Mouse (Mus musculus) frontal cortex, postnatal 10 days (tissue): ENCODE data around the gene Cdc40.
"Not testable (repeated sequence)": the region's sequence is repeated elsewhere in the genome, so short reads cannot be mapped to it uniquely, and the experiment has no call there.

Experiments
- DNase-seq, 2 experiments: peaks; one replicate each; pipeline ENCODE4 v3.0.0; 2022; ENCODE audit warnings: low spot score in 2 of 2, mixed read lengths in 1 of 2

The Cdc40 gene

DNA sequence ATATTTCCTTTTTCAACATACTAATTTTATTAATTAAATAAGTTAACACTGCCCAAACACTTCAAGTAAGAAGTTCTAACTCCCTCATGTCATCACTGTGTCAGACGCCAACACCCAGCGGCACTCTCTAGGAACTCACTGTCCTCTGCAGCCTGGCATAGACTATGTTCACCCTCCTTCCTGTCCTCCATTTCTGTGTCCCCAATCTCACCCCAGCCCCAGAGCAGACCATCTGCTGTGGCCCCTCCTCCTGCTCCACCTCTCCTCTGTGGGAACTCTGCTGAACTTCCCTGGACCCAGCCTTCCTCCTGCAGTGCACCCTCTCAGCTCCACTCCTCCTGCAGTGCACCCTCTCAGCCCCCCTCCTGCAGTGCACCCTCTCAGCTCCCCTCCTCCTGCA is 15.0 kb downstream of the Cdc40 start:
- no peak for DNase-seq

DNA sequence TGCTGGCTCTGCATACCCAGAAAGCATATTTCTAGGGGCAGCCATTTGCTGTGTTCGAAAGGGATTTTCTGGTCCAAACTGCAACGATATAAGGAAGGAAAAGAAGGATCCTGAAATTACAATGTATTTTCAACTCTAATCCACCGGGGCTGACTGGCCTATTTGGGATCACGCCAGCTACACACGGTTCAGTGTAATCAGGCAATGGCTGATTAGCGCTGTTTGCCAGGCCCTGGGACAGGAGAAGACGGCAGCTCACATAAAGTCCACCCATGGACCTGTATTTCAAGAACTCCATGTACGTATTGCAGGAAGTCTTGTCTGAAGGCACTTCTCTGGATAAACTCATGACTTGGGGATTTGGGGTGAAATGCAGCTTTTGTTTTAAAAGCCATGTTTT is 25.5 kb downstream of the Cdc40 start:
- DNase-seq = no peak

DNA sequence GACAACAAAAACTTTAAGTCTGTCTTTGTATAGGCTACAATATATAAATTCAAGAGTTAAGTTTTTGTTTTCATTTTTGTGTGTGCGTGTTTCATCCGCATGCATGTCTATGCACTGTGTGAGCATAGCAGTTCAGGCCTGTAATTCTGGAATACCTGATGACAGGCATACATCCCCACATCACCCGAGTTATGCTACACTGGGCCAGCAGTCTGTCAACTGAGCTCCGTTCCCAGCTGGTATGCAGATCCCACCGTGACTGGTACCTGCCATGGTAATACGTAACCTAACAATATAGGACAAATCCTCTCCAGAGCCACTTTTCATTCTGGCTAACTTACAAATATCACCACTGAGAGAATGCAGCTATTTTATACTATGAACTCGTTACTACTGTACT is 26.4 kb downstream of the Cdc40 start:
- DNase-seq = no peak

DNA sequence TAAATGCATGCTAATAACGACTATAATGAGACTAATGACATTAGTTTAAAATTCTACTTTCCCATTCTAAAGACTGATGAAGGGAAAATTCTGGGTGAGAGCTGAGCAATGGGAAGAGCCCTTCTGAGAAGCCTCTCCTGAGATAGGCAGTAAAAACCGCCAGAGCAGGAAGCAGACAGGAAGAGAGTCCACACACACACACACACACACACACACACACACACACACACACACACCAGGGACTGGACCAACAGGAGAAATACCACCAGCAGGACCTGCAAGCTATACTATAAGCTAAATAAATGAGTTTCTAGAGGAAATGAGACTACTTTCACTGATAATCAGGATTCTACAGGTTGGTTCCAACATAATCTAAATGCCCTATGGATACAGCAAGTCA is 27.5 kb downstream of the Cdc40 start:
- DNase-seq = no peak

DNA sequence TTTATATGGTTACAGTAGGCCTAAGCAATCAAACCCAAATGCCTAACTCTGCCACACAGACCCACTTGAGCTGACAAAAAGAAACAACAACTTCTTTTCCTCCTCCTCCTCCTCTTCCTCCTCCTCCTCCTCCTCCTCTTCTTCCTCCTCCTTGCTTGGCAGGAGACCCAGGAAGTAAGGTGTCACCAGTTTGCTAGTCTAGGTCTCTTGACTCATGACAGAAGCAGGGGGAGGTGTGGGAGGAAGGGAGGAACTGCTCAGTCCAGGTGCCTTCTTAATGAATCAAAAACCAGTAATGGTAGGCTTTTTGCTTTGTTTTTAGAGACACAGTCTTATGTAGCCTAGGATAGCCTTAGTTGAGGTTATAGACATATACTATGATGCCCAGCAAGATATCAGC is 32.0 kb downstream of the Cdc40 start:
- DNase-seq = no peak

DNA sequence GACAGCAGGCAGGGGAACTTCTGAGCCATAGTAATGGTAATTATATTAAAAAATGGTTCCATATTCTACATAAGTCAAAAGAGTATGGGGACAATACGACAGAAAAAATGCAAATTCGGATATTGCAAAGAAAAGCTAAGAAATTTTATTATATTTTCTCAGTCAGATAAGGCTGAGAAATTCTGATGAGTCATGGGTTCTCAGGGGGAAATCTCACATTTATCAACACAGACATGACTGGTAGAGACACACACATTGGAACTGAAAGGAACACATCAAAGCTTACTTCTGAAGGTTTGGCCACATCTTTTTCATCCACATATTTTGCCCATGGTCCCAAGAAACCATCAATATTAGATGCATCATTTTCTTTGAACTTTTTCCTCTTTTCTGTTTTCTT is 32.5 kb downstream of the Cdc40 start:
- DNase-seq = no peak

DNA sequence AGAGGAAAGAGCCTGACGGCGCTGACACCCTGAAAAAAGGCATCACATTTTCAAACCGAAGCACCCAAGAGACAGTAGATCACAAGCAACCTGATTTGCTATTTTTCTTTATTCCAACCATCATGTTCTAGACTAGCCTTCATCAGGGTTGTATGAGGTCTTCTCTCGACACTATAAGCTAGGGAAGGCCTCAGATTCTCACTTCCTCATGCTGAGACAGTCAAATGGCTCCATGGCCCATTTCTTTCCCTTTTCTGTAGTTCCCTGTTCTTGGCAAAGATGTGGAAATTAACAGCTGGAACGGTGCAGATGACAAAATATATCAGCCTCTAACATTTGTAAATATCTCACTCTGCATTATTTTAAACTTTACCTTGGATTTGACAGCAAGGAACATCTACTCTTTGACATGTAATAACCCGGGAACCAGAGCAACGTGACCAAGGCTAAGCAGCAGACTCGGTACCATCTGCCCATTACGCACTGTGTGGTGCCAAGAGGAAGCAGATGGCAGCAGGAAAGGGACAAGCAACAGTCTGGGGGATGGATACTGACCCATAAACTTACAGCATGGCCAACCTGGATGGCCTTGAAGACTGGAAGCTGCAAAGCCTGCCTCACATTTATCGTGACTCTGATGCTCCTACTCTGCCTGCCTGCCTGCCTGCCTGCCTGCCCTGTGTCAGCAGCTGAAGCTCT is 35.8 kb downstream of the Cdc40 start:
- DNase-seq = no peak

DNA sequence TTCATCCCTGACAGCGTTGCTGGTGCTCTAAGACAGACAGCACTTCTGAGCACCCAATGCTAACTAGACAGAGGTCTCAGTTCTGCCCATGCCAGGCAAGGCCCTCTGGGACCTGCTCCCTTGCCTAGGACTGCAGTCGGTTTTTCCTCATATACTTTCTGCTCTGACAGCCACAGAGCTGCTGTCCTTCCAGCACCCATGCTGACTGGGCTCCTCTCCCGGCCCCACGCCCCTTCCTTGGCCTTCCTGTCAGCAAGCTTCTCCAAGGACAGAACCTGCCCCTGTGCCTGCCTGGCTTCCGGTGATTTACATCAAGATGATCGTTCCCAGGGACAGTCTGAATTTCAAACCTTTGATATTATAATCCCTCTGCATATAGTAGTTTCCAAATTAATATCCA is 37.5 kb downstream of the Cdc40 start:
- no peak for DNase-seq

DNA sequence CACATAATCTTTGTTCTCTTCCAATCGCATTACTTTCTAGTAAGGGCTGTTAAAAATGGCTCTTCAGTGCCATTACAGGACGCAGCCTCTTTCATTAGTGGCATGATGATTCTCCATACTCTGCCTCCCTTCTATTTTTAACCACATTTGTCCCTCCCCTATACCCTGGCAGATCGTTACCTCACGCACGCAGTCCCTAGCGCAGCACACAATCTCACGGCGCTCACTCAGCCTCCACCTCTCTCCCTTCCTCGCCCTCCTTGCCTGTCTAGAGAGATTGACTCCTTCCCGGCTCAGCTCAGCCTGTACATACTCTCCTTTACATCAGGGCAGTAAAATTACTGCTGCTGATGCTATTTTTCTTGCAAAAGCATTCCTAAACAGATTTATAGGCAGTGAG is 38.6 kb downstream of the Cdc40 start:
- no peak for DNase-seq

DNA sequence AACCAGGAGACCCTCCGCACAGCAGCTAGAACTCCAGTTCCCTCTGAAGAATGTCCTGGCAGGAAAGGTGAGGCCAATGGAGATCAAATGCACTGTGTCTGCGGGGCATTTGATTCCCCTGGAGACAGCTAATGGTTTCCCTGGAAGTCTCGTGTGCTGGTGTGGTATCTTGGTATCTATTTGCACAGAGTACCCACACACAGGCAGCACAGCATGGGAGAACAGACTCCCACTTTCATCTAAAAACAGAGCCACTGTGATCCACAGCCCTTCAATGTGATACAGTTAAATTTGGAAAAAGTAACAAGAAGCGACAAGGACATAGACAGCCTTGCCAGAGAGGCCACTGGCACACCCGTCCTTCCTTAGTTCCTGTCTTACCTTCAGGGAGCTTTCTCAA is 39.3 kb downstream of the Cdc40 start:
- no peak for DNase-seq

DNA sequence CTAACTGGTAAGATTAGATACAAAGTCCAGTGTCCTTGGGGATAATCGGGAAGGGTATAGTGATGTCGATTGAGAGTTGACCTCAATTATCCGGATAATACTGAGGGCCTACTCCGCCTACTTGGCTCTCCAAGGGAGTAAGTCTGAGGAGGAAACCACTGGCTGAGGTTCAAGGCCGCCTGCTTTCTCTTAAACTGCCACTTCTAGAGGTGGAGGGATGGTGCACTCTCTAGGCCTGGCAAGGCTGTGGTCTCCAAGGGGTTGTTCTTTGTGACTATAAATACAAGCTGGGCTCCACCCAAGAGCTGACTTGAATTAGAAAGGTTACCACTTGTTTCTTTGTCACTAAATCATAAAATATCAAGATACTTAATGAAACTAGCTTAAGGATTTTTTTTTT is 43.0 kb downstream of the Cdc40 start:
- no peak for DNase-seq

DNA sequence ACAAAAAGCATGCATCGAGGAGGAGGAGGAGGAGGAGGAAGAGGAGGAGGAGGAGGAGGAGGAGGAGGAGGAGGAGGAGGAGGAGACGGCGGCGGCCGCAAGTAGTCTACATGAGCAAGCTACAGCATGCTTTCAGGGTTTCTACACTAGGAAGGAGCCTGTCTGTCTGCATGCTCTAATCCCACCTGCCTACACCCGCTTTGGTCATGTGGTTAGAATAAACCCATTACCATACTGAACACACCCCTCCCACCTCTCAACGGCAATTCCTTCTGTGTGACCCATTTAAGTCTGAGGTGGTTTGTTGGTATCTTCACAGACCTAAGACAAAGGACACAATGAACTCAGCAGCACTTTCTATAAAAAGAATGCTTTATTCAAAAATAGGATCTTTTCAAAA is 51.8 kb downstream of the Cdc40 start:
- DNase-seq = no peak

DNA sequence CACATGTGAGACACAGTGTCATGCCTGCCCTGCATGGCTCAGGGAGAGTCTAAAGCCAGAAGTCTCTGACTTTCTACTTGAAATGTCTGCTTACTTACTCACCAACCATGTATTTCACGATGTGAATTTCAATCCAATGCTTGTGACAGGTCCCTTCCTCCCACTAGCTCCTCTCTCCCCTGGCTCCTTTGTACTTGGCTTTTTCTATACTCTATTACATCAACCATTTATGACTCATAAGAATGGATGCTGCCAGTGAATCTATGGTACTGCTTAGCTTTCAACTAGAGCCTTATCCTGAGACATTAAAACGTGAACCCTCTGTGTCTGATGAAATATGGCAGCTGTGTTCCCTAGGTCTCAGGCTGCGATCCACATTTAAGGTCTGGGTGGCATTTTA is 52.8 kb downstream of the Cdc40 start:
- no peak for DNase-seq

DNA sequence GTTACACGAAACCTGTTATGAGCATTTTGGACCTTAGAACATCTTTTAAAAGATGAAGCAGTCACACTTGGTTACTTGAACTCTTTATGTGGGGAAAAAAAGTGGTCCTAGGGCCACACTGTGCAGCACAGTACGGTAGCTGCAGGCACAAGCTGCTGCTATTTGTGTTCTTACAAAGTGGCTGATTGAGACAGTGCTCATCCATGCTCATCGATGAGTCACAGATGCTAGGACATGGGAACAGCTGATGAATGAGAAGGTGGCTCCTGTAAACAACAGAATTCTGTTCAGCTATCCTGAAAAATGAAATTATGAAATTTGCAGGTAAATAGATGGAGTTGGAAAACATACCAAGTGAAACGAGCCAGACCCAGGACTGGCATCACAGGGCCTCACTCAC is 55.4 kb downstream of the Cdc40 start:
- DNase-seq = no peak

DNA sequence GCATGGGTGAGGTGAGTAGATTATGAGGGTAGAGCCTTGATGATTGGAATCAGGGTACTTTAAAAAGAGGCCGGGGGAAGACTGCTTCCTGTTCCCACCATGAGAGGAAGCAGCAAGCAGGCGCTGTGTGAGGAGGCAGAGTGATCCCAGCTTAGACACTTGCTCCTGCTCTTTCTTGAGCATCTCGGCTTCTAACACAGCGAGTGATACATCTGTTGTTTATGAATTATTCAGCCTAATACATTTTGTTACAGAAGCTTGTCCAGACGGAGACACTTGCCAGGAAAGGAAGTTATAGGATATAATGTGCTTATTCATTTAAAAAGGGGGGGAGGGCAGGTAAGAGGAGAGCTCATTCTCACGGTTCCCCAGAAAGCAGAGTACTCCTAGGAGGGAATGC is 57.2 kb downstream of the Cdc40 start:
- no peak for DNase-seq

DNA sequence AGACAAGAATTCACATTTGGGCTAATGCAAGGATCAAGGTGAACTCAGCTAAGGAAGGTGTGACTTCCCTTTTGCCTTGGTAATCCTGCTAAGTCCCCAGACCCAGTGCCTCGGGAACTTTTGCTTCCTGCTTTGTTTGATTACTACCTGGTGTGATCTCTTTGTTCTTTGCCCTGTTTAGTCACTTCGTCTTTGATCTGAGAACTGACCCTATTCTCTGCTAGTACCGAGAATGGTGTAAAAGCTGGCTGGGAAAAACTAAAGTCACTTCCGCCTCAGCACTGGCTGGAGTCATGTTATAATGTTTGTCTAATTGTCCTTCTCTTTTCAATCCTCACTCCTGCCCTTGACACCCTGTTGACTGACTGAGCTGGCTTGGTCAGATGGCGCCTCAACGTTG is 66.6 kb downstream of the Cdc40 start:
- no peak for DNase-seq

DNA sequence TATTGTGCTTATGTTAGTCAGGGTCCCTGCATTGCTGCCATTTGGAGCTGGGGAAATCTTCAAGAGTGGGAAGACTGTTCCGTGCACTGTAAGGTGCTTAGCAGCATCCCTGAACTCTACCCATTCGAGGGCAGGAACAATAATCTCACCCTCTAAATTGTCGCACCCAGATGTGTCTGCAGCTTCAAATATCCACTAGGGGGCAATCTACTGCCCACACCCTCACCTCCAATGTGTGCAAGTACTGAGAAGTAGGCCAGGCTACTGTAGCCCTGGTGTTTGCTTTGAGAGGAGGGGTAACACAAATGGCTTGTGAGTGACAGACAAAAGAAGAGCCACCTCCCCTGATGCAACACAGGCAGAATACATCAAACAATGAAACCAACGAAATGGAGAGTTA is 69.5 kb downstream of the Cdc40 start:
- no peak for DNase-seq

DNA sequence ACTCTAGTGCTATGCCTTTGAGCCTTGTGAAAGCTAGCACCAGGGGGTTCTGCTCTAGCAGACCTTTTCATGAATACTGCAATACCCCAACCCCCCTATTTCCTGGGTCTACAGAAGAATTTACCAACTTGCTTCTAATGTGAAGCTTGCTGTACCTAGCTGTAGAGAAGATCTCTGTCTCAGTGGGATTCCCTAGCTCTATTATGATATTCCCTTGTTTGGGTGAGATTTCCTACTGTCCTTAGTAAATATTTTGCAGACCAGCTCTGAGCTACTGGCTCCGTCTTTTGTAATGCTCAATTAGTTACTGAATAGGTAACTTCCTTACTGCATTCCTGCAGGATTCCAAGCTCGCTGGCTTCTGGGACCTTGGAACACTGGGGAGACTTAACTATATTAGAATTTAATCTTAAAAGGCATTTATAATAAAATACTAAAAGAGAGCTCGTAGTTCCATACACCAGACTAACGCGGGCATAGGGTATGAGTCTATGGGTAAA is 73.7 kb downstream of the Cdc40 start:
- DNase-seq = not testable (repeated sequence)

DNA sequence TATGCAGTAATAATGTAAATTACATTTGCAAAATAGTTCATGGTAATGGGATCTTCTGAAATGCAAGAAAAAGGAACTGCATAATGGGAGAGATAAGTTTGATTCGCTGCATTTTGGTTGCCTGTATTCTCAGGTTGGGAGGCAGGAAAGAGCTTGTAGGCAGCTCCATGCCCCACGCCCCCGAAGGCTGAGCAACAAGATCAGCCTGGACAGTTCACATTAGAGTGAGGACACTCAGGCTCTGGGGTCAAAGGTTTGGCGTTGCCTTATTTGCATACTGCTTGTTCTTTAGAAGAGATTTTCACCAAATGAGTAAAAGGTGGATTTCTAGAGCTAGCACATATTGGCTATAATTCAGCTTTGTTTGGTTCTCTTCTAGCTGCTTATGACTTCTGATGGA is 76.9 kb downstream of the Cdc40 start:
- DNase-seq = no peak

DNA sequence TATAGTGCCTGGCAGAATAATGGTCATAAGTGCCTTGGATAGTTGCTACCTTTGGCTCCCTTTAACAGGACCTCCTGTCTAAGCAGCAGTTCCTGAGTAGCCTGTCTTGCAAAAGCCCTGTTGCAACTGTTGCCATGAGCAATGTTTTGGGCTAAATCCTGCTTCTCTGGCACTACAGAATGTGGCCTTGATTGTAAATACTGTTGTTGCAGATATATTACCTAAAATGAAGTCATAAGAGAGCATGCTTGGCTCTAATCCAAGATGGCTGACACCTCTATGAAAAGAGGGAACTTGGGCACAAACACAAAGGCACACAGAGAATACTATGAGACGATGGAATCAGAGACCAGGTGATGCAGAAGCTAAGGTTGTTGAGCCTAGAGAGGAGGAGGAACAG is 77.9 kb downstream of the Cdc40 start:
- DNase-seq = no peak

DNA sequence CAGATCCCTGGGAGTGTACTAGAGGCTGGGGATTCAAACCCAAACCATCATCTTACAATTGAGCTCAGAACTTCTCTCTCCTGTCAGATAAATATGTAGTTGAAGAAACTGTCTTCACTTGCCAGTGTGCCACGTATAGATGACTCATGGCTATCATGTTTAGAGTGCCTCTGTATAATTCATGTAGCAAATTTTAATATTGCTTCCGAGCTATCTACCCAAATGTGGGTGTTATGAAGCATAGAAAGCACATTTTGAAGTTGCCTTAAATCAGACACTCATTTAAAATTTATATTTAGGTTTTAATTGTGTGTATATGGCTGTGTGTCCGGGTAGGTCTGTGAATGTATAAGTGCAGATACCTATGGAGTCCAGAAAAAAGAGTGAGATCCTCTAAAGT is 91.0 kb downstream of the Cdc40 start:
- DNase-seq = no peak

DNA sequence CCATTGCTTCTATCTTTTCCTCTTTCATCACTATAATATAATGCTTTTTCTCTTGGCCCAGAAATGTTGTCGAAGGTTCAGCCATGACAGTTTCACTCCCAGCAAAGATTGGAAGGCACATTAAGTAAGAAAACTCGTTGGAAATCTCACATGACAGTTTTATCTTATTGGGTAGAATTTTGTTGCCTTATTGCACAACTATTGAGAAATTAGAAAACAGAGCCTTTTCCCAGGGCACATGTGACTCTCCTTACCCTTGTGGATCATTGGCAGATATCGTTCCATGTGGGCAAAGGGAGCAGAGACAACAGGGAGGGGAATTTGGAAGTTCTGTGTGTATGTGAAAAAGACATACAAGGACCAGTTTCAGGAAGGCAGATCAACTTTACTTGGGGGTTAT is 92.7 kb downstream of the Cdc40 start:
- no peak for DNase-seq
